Mouse (Mus musculus): ENCODE data around the gene Spcs2.

Spcs2 gene

GRCm38 (mm10) chr7:99863362-99863761, at the start of gene Spcs2:
TSS of gene Spcs2 (minus strand) at chr7:99863462.
- no peak for DNase-seq

DNA sequence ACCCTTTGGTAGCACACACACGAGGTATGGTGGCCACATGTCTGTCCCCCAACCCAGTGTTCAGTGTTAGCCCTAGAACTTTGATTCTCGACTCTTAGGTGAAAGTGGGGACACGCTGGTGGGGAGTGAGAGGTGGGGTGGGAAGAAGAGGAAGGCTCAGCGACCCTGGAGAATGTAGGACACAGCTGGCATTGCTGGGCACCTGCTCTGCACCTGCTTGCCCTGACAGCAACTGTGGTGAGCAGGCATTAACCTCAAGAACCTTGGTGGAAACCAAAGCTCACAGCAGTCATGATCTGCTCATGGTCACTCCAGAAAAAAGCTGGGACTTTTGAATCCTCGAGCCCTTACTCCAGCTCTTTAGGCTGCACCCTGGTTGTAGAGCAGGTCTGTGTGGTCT, 47.8 kb upstream of the Spcs2 start:
- no peak for DNase-seq

GRCm38 (mm10) chr7:99907463-99907862, 44.2 kb upstream of the Spcs2 start:
- no peak for DNase-seq

GRCm38 (mm10) chr7:99906346-99906745, 43.1 kb upstream of the Spcs2 start:
- DNase-seq: no peak

GRCm38 (mm10) chr7:99904421-99905005, 41.3 kb upstream of the Spcs2 start:
- no peak for DNase-seq

DNA sequence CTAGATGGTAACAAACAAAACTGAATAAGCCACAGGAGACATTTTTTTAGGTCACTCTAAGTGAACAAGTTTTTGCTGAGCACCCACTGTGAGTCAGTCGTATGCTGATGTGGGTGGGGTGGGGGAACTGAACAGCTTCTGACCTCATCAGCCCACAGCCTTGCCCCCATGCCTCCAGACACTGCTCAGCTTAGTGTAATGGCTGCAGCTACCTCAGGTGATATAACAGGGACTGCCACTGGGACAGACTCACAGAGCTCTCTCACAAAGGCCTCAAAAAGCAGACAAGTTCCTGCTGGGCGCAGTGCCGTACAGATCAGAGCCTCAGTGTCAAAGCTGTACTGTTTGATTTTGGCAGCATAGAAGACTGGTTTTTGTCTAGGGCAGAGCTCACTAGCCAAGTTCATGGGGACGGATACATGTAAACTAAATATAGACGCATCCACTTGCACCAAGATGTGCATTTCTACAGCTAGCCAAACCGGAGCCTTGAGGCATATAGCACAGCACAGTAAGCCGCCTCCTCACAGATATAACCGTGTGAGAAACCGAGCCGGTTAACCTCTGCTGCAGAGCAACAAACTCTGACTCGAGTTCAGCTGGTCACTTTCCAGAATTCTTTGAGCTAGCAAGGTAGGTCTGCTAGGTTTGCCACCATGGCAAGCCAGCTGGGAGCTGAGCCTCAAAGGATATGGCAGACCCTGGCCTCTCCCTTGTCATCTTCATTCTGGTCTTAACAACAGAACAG, 39.8 kb upstream of the Spcs2 start:
- DNase-seq: no peak

DNA sequence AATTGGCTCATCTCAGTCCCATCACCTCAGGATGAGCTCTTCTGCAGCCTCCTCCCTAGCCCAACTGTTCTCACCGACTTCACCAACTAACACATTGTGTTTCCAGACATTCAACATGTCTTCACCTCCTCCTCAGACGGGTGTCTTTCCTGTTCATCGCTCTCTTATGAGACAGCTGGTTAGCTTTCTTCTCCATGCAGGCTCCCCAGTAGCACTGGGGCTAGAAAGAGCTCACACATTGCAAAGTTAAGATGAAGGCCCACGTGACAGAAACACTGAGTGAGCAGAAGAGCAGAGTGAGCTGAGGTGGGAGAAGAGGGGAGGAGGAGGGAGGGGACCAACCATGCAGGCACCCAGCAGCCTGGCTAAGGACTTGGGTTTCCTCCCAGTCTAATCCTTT, 38.9 kb upstream of the Spcs2 start:
- DNase-seq: no peak

- no peak for DNase-seq
These were observed 33.6 kb upstream of the Spcs2 start for GRCm38 (mm10) chr7:99896905-99897304.

- no peak for DNase-seq
These were observed 31.2 kb upstream of the Spcs2 start for GRCm38 (mm10) chr7:99894478-99894877.

DNA sequence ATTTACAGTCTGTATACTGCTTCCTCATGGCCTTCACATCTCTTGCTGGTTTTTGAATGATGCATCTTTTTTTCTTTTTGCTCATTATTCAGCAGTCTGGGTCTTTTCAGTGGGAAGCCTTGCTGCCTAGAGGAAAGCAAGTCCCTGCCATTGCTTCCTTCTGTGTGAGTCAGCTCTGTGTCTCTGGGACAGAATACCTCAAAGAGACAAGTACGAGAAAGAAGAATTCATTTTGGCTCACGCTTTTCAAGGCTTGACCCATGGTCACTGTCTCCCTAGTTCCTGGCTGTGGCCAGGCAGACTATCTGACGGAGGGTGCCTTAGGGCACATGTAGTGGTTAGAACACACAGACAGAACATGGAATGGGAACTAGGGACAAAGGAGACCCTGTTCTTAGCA, 30.7 kb upstream of the Spcs2 start:
- DNase-seq: no peak

DNA sequence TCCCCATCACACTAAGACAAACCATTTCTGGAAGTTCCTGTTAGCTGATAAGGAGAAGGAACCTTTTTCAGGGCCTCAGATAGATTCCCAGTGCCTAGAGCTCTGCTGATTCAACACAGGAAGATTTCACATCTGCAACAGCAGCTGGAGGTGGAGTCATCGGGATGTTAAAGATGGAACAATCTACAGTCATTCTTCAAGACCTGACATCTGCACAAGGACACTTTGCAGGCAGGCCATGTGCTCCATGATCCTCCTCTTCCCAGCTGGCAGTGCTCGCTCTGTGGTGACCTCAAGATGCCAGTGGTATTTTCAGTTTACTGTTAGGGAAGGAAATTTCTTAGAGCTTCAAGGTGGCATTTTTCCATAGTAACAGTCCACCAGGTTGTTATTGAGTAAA, 29.1 kb upstream of the Spcs2 start:
- DNase-seq: no peak

GRCm38 (mm10) chr7:99891471-99891870, 28.2 kb upstream of the Spcs2 start:
- DNase-seq: no peak

DNA sequence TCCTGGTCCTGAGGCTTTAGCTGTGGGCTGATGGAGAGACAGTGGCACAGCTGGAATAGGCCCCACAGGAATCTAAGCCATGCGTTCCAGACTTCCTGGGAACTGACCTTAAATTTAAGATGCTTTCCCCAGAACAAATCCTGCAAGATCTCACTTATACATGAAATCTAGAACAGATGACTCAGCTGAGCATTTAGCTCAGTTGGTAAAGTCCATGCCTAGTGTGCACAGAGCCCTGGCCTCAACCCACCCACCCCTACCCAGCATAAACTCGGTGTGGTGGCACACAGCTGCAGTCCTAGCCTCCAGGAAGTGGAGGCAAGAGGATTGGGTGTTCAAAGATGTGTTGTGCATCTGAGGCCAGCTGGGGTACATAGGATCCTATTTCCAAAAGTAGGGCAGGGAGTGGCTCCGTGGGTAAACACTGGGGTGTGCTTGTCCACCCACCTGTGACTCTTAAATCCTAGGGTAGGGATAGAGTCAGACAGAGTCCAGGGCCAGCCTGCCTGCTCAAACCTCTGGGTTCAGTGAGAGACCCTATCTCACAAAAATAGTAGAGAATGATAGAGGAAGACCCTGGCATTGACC, 27.0 kb upstream of the Spcs2 start:
- no peak for DNase-seq

DNA sequence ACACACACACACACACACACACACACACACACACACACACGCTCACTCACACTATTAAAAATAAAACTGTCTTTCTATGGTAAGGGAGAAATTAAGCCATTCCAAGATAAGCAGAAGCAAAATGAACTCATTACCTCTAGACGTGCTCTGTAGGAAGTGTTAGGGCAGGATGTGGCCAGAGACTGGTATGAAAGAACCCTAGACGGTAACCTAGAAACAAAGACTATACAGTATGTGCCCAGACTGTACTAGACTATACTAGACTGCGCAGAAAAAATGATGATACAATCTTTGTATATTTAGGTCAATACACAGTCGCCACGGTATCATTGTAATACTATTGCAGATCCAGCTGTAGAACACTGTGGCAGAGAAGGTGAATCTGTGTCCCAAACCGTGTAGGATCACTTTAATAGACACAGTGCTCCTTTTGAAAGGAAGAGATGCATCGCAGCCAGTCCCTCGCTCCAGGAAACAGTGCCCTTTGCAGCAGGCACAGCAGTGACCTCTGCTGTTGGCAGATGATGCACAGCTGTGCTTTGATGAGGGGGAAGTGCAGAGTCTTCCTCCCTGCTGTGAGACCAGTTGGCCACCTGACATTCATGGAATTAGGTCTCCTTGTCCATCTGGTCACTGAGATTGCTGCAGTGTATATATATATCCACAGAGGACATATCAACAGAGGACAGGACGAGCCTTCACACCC, 26.1 kb upstream of the Spcs2 start:
- peak; percentile 13 for DNase-seq

- no peak for DNase-seq
These were observed 24.5 kb upstream of the Spcs2 start for GRCm38 (mm10) chr7:99887743-99888142.

DNA sequence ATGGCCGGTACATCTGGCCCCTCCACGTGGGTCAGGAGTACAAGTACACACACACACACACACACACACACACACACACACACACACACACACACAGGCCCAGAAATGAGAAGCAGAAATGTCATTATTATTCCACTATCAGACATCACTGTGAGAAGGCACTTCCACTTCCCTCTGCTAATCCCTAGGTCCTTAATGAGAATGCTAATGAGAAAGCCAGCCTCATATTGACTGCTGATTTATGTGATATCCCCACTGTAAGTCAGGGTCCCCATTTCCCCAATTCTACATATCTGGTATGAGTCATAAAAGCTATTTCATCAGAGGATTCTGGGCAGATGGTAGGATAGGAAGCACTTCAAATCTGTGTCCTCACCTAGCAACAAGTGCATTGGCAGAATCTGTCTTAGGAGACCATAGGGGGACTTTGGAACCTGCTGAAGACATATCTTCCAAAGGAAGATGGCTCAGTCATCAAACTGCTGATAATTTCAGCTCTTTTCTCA, 24.0 kb upstream of the Spcs2 start:
- no peak for DNase-seq

- no peak for DNase-seq
These were observed 15.0 kb upstream of the Spcs2 start for GRCm38 (mm10) chr7:99878254-99878653.

DNA sequence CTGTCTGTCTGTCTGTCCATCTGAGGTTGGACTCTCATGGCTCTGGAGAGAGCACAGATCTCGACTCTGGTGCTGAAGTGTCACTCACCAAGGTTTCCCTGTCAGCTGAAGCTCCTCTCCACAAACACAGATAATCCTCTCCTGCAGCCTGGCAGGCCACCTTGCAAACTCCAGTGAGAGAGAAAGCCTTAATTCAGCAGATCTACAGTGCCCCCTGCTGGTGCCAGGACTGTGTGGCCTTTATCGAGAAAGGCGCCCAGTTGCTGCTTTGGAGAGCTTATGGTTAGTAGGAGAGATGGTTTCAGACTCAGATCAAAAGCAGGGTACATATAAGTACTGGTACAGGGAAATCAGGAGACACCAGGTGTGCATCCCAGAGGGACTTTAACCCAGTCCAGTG, 13.1 kb upstream of the Spcs2 start:
- peak; percentile 84 for DNase-seq

DNA sequence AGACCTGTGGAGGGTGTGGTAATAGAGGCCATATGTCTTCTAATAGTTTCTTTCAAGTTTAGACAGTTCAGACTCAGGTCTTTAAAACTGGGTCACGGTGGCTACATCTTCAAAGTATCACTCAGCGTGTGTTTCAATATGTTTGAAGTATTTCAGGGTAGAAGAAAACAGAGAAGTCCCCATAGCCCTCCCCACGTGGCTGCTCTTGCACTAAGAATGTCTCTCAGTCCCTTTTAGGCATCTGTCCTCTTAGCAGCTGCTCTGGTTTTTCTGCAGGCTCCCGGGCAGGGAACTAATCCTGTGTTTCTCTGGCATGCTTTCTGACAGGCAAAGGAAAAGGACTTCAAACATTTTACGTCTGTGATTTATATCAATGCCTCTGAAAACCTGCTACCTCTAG, 12.6 kb upstream of the Spcs2 start:
- DNase-seq: no peak

DNA sequence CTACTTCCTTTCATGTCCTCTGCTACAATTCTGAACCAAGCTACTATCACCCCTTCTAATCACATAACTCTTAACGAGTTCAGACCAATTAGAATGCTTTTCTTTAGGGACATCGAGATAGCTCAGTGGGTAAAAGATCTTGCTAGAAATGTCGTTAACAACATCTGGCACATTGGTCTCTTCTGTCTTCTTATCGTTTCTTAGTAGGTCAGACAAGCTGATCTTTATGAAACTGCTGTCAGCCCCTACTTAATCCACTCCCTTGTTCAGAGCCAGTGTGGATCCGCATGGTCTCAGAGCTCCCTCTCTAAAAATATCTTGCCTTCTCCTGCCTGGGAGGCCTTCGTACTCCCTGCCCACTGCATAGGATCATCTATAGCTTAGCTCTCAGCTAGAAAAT, 10.7 kb upstream of the Spcs2 start:
- no peak for DNase-seq

- DNase-seq: no peak
These were observed 6.0 kb upstream of the Spcs2 start for GRCm38 (mm10) chr7:99869296-99869695.

- DNase-seq: no peak
These were observed 2.0 kb upstream of the Spcs2 start for GRCm38 (mm10) chr7:99865219-99865618.

GRCm38 (mm10) chr7:99864241-99865028, 1.2 kb upstream of the Spcs2 start:
- DNase-seq: no peak
